Mouse (Mus musculus) hindbrain, embryonic 15.5 days (tissue): ENCODE measurements around the gene Skor1. TPM values are rescaled to one million over a fixed set of nuclear protein-coding genes. Genes with fewer than 3 reads are reported as not detected.

Source experiments
- ATAC-seq: fragments of 200-750 bp; cut with Nextera tagmentation; 2 replicates; pipeline ENCODE4 v1.8.0; 2017; ENCODE audit warnings: low read depth, moderate number of reproducible peaks, moderate TSS enrichment; ENCODE audit not compliant: low FRiP score
- H3K27ac ChIP-seq: fragments of 300-500 bp; sonication (generic); replicated peaks from 2 replicates; pipeline ENCODE4 v1.5.1; 2015; ENCODE audit warnings: mild to moderate bottlenecking, inconsistent platforms
- H3K27me3 ChIP-seq: fragments of 300-500 bp; sonication (generic); 2 replicates; pipeline ENCODE4 v1.6.1; 2015; ENCODE audit warnings: control low read depth, inconsistent platforms
- H3K36me3 ChIP-seq: fragments of 300-500 bp; sonication (generic); 2 replicates; pipeline ENCODE4 v1.6.1; 2015; ENCODE audit warnings: control low read depth, inconsistent platforms
- H3K4me1 ChIP-seq: fragments of 300-500 bp; sonication (generic); replicated peaks from 2 replicates; pipeline ENCODE4 v1.6.1; 2015; ENCODE audit warnings: control low read depth, inconsistent platforms
- H3K4me2 ChIP-seq: fragments of 300-500 bp; sonication (generic); 2 replicates; pipeline ENCODE4 v1.6.1; 2015; ENCODE audit warnings: moderate library complexity, mild to moderate bottlenecking, inconsistent platforms
- H3K4me3 ChIP-seq: fragments of 300-500 bp; sonication (generic); 2 replicates; pipeline ENCODE4 v1.5.1; 2015; ENCODE audit warnings: mild to moderate bottlenecking, inconsistent platforms
- H3K9ac ChIP-seq: fragments of 300-500 bp; sonication (generic); 2 replicates; pipeline ENCODE4 v1.6.1; 2015; ENCODE audit warnings: inconsistent platforms
- H3K9me3 ChIP-seq: fragments of 300-500 bp; sonication (generic); 2 replicates; pipeline ENCODE4 v1.6.1; 2016; ENCODE audit warnings: control low read depth, inconsistent platforms
- WGBS: fragments of 180-500 bp; shearing (Covaris S2); methylation state at CpG from one replicate; pipeline ENCODE4 v1.1.7; 2015; 5-methylcytosine and 5-hydroxymethylcytosine counted together
- polyA plus RNA-seq: library from polyadenylated mRNA; unstranded; fragments of >200 nt; fragmentation: Nextera tagmentation; extraction: Ambion mirVana; gene quantifications from 2 replicates; pipeline ENCODE4 v1.2.1, GENCODE M21; 2015

Skor1 gene
- polyA plus RNA-seq, 1 experiment from 2014 or later: 20.5 TPM

DNA sequence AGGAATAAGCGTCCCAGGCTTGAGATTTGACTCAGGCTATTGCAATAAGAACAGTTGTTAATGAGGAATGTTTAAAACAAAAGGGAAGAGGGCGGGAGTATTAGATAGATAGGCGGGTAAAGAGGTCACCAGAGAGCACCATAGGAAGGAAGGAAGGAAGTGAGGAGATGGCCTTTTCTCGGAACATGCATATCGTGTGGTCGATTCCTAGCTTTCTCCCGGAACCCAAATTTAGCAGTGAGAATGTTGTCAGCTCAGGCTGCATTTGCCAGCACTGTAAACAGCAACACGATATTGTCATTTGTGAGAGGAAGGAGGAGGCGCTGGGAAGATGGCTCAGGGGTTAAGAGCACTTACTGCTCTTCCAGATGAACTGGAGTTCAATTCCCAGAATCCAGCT, 24.2 kb downstream of the Skor1 start:
- H3K9ac ChIP-seq: no peak overlapping the region
- H3K27ac ChIP-seq: no peak overlapping the region
- H3K9me3 ChIP-seq: no peaks in the 10 kb centered on the region
- WGBS: 52% methylated on average over 9 of the region's 9 CpGs
- no peak overlapping the region for H3K4me2 ChIP-seq
- H3K27me3 ChIP-seq: no peaks in the 10 kb centered on the region
- no peak overlapping the region for H3K4me3 ChIP-seq
- no peaks in the 10 kb centered on the region for H3K36me3 ChIP-seq
- 0 out of 2 replicates have a peak, but pooled peaks cover 6% of the 10 kb centered on the region for H3K4me1 ChIP-seq
- ATAC-seq: no peak

DNA sequence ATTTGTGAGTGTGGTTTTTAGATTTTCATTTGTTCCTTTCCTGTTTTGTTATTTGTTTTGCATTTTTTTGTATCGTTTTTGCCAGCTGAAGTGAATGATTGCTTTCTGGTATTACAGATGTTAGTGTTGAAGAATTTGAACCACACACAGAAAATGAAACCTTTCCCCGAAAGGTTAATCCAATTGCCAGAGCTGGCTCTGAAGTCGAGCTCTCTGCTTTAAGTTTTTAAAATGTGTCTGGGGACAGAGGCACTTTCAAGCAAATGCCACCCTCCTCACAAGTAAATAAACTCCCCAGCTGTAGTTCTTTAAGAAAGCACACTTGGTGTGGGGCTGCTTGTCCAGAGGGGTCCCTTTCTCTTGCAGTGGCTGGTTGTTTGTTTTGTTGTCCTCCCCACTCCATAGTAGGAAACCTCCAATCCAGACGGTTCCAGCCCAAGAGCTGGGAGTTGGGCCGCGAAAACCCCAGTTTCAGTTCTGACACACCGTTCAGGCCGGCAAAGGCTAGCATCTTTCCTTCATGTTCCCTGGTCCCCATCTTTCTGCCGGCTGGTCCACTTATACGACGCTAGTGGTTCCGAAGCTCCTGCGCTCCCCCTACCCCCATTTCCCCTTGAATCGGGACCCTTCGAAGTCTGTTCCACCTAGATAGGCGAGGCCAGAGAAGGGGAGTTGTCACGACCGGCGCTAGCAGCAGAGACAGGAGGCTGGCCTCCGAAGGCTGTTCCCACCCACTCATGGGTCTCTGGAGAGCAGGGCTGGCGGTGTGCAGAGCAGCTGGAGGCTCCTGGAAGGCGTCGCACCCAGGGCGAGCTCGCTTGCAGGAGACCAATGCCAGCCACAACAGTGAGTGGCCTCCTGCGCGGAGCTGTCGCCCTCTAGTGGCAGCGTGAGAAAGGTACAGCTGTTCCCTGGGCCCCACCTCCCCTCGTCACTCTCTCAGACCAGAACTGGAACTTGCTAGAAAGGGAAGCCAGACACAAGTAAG, 25.0 kb downstream of the Skor1 start:
- Histone ChIP-seq H3K9me3 (no peaks in the 10 kb centered on the region), H3K27me3 (no peaks in the 10 kb centered on the region), H3K27ac (peak overlapping the region; percentile 63), H3K9ac (peak overlapping the region; percentile 55), H3K4me3 (peak overlapping the region; percentile 48), H3K4me1 (0 out of 2 replicates have a peak, but pooled peaks cover 6% of the 10 kb centered on the region), H3K36me3 (no peaks in the 10 kb centered on the region), H3K4me2 (peak overlapping the region; percentile 96)
- WGBS: 7% methylated on average over 30 of the region's 30 CpGs
- ATAC-seq: peak; percentile 93

DNA sequence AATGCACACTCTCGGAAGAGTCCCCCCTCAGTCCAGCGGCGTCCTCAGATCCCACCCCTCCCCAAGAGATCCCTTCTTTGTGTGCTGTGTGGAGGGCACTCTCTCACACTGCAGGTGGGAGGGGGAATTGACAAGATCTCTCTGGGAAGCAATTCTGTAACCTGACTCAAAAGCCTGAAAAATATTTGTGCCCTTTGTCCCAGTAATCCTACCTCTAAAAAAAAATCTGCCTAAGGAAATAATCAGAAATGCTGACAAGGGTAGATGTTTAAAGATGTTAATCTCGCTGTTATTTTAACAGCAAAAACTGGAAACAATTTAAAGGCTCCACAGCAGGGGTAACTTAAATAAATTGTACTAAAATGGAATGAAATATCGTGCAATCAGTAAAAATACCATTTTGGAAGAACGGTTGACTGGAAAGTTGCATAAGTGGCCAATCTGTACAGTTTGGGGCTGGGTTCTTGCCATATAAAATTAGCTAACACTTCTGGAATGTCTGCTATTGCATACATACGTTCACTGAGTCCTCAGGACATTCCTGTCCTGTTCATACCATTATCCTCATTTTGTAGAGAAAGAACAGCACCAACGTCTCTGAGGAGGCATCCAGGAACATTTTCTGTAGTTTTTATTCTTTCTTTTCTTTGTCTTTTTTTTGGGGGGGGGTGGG, 26.5 kb downstream of the Skor1 start:
- Histone ChIP-seq H3K9ac (no peak overlapping the region), H3K4me2 (no peak overlapping the region), H3K4me3 (no peak overlapping the region), H3K4me1 (0 out of 2 replicates have a peak, but pooled peaks cover 6% of the 10 kb centered on the region), H3K27me3 (no peaks in the 10 kb centered on the region), H3K36me3 (no peaks in the 10 kb centered on the region), H3K9me3 (no peaks in the 10 kb centered on the region), H3K27ac (no peak overlapping the region)
- WGBS: 47% methylated on average over 8 of the region's 8 CpGs
- no peak for ATAC-seq

DNA sequence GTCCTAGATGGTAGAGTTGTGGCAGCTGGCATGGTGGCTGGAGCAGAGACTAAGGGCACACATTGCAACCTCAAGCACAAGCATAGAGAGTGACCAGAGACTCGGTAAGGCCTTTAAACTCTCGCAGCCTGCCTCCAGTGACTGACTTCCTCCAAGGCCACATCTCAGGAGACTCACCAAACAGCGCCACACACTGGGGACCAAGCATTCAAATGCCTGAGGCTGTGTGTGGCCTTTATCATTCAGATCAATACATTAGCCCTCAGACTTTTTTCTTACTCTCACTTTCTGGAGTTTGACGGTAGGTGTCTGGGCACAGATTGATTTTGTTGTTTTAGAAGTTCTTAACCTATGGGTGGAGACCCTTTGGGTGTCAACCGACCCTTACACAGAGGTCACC, 30.4 kb downstream of the Skor1 start:
- ATAC-seq: no peak
- H3K9ac ChIP-seq: no peak overlapping the region
- no peak overlapping the region for H3K27ac ChIP-seq
- no peaks in the 10 kb centered on the region for H3K36me3 ChIP-seq
- no peaks in the 10 kb centered on the region for H3K27me3 ChIP-seq
- no peaks in the 10 kb centered on the region for H3K4me1 ChIP-seq
- no peak overlapping the region for H3K4me3 ChIP-seq
- H3K9me3 ChIP-seq: no peaks in the 10 kb centered on the region
- WGBS: 60% methylated on average over 5 of the region's 5 CpGs
- H3K4me2 ChIP-seq: no peak overlapping the region

DNA sequence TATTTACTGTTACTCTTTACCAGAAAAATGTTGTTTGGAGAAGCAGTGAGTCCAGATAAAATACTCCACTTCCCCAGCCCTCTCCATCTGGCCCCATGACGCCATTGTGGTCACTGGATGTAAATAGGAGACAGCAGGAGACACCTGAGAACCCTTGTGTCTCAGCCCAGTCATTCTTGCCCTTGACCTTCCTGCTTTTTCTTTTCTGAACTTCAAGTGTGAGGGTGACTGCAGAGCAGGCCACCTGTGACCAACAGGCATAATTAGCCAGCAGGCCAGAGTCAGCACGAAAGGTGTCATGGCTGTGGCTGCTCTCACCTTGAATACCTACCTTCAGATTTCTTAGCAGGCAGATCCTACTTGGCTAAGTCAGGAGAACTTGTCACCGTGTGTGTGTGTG, 36.2 kb downstream of the Skor1 start:
- Histone ChIP-seq H3K27ac (no peak overlapping the region), H3K36me3 (no peaks in the 10 kb centered on the region), H3K9me3 (no peaks in the 10 kb centered on the region), H3K4me2 (no peak overlapping the region), H3K27me3 (no peaks in the 10 kb centered on the region), H3K4me1 (peaks cover 16% of the 10 kb centered on the region), H3K4me3 (no peak overlapping the region), H3K9ac (no peak overlapping the region)
- 66% methylated on average over 3 of the region's 3 CpGs for WGBS
- no peak for ATAC-seq

DNA sequence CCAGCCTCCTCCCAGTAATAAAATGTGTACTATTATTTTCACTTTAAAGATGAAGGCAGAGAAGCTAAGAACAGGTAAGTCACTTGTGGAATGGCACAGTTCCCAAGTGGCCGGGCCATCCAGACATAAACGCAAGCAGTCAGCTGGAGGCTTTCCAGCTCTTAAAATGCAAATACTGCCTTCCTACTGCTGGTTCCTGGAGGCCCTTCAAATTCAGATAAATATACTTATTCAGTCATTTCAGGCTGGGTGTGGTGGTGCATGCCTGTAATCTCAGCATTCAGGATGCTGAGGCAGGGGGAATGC, 39.0 kb downstream of the Skor1 start:
- Histone ChIP-seq H3K4me3 (0 out of 2 replicates have a peak overlapping the region, but pooled peaks have one; percentile 44), H3K4me1 (peaks cover 16% of the 10 kb centered on the region), H3K36me3 (no peaks in the 10 kb centered on the region), H3K4me2 (peak overlapping the region; percentile 87), H3K27me3 (no peaks in the 10 kb centered on the region), H3K9ac (no peak overlapping the region), H3K27ac (peak overlapping the region; percentile 80), H3K9me3 (no peaks in the 10 kb centered on the region)
- no peak for ATAC-seq
- 13% methylated on average over 2 of the region's 2 CpGs for WGBS

DNA sequence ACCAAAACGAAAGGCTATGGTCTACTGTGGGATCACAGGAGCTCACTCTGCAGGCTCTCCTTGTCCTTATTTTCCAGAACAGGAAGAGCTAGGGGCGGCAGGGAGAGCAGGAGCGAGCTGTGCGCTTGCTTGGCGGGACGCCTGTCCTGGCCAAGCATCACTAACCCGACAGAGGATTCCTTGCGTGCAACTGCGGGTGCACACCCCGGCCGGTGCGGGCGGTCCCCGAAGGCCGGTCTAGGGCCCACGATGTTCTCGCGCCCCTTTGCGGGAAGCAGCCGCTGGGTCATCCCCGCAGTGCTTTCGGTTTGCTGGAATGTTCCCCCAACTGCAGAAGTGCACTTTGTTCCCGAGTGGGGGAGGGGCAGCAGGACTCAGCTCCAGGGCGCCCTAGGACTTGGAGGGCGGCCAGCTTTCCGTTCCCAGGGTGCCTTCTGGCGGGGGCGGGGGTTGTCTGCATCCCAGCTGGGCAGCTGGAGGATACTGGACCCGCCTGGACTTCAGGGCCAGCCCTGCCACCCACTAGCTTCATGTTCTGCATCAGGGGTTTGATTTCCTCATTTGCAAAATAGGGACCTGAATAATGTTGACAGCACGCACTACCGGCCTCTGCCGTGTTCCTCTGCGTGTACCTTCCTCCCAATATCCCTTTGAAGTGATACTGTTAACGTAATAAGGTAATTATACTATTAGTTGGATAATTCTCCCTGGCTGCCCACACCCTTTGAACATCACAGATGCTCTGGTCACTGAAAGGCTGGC, 39.6 kb downstream of the Skor1 start:
- no peaks in the 10 kb centered on the region for H3K27me3 ChIP-seq
- H3K9ac ChIP-seq: peak overlapping the region; percentile 42
- peak overlapping the region; percentile 87 for H3K4me2 ChIP-seq
- H3K9me3 ChIP-seq: no peaks in the 10 kb centered on the region
- peak overlapping the region; percentile 44 for H3K4me3 ChIP-seq
- peaks cover 16% of the 10 kb centered on the region for H3K4me1 ChIP-seq
- H3K27ac ChIP-seq: peak overlapping the region; percentile 80
- H3K36me3 ChIP-seq: no peaks in the 10 kb centered on the region
- WGBS: 1% methylated on average over 34 of the region's 34 CpGs
- peak; percentile 87 for ATAC-seq

DNA sequence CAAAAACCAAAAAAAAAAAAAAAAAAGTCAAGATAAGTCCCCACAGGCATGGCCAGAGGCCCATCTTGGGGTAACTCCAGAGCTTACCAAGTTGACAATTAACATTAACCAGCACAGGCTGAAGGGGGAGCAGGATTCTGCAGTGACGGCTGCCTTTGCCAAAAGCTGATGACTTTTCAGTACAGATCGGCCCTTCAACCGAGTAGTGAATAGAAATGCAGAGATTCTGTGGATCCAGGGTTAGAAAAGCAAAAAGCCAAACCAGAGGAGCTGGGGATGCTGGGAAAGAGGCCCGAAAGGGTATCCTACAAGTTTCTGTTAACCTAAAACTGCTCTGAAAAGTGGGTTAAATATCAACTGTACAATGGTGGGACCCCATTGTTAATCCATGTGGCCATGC, 40.2 kb downstream of the Skor1 start:
- H3K9ac ChIP-seq: peak overlapping the region; percentile 42; the same call in 1 of the 2 replicates
- peak overlapping the region; percentile 44 for H3K4me3 ChIP-seq
- H3K36me3 ChIP-seq: no peaks in the 10 kb centered on the region
- H3K9me3 ChIP-seq: no peaks in the 10 kb centered on the region
- peak overlapping the region; percentile 87 for H3K4me2 ChIP-seq
- H3K4me1 ChIP-seq: peaks cover 16% of the 10 kb centered on the region
- H3K27me3 ChIP-seq: no peaks in the 10 kb centered on the region
- ATAC-seq: 0 out of 2 replicates have a peak, but pooled peaks have one; percentile 11
- WGBS: 29% methylated on average over 4 of the region's 4 CpGs
- peak overlapping the region; percentile 80 for H3K27ac ChIP-seq

DNA sequence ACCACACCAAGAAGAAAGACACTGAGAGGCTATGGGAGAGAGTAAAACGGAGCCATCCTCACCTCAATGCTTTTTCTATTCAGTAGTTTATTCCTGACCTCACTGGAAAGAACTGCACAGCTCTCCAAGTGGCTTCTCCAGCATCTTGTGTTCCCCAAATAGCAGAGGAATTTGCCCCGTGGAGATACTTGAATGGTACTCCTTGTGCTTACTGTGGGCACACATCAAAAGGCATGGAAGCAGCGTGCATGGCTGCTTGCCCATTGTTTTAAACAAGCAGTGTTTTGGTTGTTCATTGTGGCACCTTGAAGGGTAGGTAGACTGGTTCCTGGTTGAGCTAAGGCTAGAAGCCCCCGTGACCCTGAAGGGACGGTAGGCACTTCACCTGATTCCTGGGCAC, 48.1 kb downstream of the Skor1 start:
- ATAC-seq: no peak
- Histone ChIP-seq H3K27ac (no peak overlapping the region), H3K9me3 (no peaks in the 10 kb centered on the region), H3K4me2 (no peak overlapping the region), H3K9ac (no peak overlapping the region), H3K4me1 (no peaks in the 10 kb centered on the region), H3K4me3 (no peak overlapping the region), H3K36me3 (no peaks in the 10 kb centered on the region), H3K27me3 (no peaks in the 10 kb centered on the region)
- WGBS: 69% methylated on average over 5 of the region's 5 CpGs

DNA sequence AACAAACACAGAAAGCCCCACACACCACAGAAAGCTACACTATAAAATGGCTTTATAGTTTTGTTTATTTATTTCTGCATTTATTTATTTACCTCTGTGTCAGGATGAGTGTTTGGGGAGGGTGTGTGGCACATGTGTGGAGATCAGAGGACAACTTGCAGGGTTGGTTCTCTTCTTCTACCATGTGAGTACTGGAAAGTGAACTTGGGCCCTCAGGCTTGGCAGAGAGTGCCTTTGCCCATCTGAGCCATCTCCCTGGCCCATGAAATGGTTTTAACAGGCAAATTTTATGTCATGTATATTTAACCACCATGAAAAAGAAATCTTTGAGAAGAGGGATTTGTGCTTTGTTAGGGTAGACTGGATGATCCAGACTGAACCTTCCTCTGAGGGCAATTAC, 48.9 kb downstream of the Skor1 start:
- no peaks in the 10 kb centered on the region for H3K4me1 ChIP-seq
- no peak for ATAC-seq
- H3K36me3 ChIP-seq: no peaks in the 10 kb centered on the region
- H3K9me3 ChIP-seq: no peaks in the 10 kb centered on the region
- no peaks in the 10 kb centered on the region for H3K27me3 ChIP-seq
- no peak overlapping the region for H3K4me2 ChIP-seq
- no peak overlapping the region for H3K27ac ChIP-seq
- no peak overlapping the region for H3K9ac ChIP-seq
- H3K4me3 ChIP-seq: no peak overlapping the region

DNA sequence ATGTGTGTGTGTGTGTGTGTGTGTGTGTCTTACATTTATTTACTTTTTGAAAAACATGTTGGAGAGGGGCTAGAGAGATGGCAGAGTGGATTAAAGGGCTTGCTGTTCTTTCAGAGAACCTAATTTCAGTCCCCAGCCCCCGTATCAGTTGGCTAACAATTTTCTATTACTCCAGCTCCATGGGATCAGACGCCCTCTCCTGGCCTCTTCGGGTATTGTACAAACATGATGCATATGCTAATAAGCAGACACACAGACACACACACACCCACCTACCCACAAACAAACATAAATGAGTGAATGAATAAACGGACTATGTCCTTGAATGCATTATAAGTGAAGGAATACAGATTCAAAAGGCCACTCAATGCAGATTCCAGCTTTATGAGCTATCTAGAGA, 49.4 kb downstream of the Skor1 start:
- Histone ChIP-seq H3K9ac (no peak overlapping the region), H3K36me3 (no peaks in the 10 kb centered on the region), H3K9me3 (no peaks in the 10 kb centered on the region), H3K4me1 (no peaks in the 10 kb centered on the region), H3K4me2 (no peak overlapping the region), H3K27me3 (no peaks in the 10 kb centered on the region), H3K4me3 (no peak overlapping the region), H3K27ac (no peak overlapping the region)
- WGBS: 87% methylated on average over 4 of the region's 4 CpGs
- ATAC-seq: no peak

DNA sequence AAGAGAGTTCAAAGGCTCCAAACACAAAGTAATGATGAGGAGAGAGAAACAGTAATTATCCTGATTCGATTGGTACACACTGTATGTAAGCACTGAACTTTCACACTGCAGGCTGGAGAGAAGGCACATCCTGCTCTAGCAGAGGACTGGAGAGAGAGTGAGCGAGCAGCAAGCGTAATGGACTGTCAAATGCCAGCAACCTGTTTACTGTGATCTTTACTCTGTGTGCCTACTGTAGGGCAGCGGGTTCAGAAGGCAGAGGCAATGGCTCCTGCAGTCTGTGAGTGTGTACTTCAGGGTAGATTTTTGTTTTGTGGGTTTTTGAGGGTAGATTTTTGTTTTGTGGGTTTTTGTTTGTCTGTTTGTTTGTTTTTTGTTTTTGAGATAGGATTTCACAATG, 49.9 kb downstream of the Skor1 start:
- no peak for ATAC-seq

More for the DNA sequence above, 49.9 kb downstream of the Skor1 start:
- no peak overlapping the region for H3K9ac ChIP-seq
- H3K9me3 ChIP-seq: no peaks in the 10 kb centered on the region
- H3K36me3 ChIP-seq: no peaks in the 10 kb centered on the region
- no peak overlapping the region for H3K4me2 ChIP-seq
- no peaks in the 10 kb centered on the region for H3K27me3 ChIP-seq
- WGBS: 87% methylated on average over 4 of the region's 4 CpGs
- H3K4me3 ChIP-seq: no peak overlapping the region
- H3K27ac ChIP-seq: no peak overlapping the region
- no peaks in the 10 kb centered on the region for H3K4me1 ChIP-seq
